Mouse (Mus musculus) left cerebral cortex, postnatal 36 days (tissue): ENCODE measurements around the gene Entpd5. TPM values are rescaled to one million over a fixed set of nuclear protein-coding genes. Genes with fewer than 3 reads are reported as not detected.

Source experiments
- DNase-seq, 2 experiments: peaks; one replicate each; pipeline ENCODE4 v3.0.0; 2021 to 2022; ENCODE audit warnings: low spot score in 2 of 2, mixed read lengths in 1 of 2
- intact Hi-C: fragments of 180-260 bp; cut with DNase I; formaldehyde crosslinking; loops from one replicate; pipeline ENCODE4 v1.15.1; 2025
- total RNA-seq, 2 experiments: library from RNA; stranded (reverse); gene quantifications; 2 replicates each; pipeline ENCODE4 v1.2.3; 2021

The Entpd5 gene
- total RNA-seq, result 10 to 100 TPM; 24.0 to 25.4 TPM

DNA sequence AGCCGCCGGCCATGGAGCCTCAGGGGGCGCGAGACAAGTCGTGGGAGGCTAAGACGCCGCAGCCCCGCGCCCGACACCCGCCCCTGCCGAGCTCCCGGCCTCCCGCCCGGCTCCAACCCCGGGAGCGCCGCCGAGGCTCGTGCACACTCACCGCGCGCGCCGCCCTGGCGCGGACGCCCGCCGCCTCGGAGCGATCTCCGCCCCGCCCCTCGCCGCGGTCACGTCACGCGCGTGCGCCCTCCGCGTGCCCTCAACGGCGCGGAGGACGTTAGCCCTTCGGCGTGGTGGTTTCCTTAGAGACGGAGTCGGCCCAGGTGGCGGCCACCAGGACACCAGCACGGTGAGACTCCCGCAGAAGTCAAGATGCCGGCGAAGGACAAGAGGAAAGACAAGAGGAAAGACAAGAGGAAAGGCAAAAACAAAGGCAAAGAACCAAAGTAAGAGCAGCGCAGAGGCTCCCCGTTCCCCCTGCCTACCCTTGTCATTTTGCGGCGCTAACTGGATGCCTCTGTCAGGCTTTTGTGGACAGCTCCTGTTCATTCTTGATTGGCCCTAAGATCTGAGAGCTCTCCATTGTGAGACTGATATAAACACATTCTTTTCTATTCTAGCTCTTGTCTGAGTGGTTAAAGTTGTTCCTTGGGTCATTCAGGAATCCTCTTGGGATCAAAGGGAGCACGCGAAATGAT lies at the start of gene Entpd5, which contains the start of gene Bbof1:
Gene Entpd5, minus strand, starts transcription at position 211 of the 689 bp plus-strand sequence.
Gene Bbof1, plus strand, starts transcription at position 253 of the 689 bp plus-strand sequence.
- intact Hi-C loops, result loop anchor here (2.0 kb wide), 1 partner anchor 42 kb away; the partner anchor contains the start of genes Aldh6a1 and Lin52
- DNase-seq, result peak; percentile 91 to 94

DNA sequence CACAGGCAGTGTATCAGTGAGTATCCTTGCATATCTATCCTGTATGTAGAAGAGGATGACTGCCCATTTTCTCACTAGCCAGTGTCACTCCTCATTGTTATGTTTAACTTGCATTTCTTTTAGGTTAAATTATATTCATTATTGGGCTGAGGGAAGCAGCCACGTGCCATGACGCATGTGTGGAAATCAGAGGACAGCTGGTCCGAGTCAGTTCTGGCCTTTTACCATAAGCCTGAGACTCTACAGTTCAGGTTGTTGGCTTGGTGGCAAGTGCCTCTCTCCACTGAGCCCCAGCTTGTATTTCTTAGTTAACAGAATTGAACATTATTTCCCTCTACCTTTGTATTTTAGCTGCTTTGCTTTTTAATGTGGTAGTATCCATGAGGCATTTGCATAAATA lies 48.1 kb upstream of the Entpd5 start:
- intact Hi-C loops, result no loop called here
- no peak for DNase-seq

DNA sequence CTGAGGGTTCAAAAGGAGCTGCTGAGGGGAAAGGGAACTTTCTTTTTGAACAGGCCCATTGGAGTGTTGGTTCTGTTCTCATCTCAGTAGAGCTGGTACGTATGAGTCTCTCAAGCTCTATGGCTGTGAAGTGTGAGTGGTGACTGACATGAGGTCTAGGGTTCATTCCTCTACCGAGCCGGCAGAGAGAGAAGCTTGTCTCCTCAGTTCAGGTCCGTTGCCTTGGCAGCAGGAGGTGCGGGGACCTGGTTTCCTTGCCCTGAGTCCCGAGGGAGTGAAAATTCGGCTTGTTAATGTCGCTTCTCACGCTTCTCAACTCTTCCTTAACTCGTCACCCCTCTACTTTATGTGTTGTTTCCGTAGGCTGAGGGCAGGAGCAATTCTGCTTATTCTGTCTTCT lies 43.0 kb upstream of the Entpd5 start:
- intact Hi-C loops, result loop anchor here (2.0 kb wide), 1 partner anchor 43 kb away; the partner anchor contains the start of genes Bbof1 and Entpd5
- no peak for DNase-seq

DNA sequence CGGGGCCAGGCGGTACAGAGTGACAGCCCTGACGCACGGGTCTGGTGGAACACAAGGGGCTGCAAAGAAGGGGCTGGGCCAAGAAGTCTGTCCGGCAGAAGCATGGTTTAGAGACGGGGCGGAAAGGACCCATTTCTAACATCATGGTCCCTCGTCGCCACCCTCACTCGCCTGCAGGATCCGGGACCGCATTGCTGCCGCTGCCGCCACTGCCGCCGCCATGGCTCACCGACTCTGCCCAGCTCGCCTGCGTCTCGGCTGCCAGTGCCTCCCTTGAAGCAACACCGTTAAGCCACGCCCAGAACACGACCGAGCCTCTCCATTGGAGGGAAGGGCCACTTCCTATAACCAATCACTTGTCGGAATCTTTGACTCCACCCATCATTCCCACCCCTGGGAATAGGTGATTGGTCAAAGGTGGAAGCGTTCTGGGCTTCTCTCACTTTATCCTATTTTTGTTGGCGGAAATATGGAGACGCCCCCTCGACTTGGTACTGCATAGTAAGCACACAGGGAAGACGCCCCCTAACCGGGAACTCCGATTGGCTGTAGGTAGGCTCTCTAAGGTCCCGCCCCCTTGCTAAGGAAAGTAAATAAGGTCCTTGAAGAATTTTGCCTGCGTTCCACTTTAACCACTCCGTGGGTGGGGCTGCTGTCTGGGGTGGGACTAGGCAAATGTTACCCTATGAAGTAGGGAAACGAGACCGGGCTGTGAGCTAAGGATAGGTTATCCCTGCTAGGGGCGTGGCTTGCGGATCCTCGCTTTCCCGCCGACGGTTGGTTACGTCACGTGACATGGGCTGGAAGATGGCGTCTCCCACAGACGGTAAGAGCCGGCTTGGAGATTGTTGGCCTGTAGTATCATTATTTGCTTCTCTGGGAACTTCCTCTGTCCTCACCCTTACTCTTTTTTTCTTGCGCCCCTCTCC lies 42.2 kb upstream of the Entpd5 start, which contains the start of the genes Aldh6a1 and Lin52:
Gene Aldh6a1, minus strand, starts transcription at position 287 of the 929 bp plus-strand sequence.
Gene Lin52, plus strand, starts transcription at position 705 of the 929 bp plus-strand sequence.
- DNase-seq, result peak; percentile 96
- intact Hi-C loops, result loop anchor here (2.0 kb wide), 1 partner anchor 42 kb away; the partner anchor contains the start of genes Bbof1 and Entpd5

DNA sequence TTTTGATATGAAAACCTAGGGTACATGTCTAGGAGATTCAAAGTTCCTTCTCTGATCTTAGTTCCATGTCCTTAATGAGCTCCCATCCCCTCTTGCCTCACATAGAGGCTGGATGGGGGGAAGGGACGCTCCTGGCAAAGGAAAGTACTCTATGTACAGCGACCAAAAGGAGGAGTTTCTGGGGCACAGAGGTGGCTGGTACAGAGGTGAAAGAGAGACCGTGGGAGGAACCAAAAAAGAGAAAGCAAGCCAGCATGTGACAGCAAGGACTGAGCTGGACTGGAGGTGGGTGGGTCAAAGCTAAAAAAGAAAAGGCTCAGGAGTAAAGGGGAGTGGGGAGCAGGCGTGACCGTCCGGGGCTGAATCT lies 41.5 kb upstream of the Entpd5 start:
- DNase-seq, result no peak
- intact Hi-C loops, result loop anchor here (2.0 kb wide), 1 partner anchor 42 kb away; the partner anchor contains the start of genes Bbof1 and Entpd5

DNA sequence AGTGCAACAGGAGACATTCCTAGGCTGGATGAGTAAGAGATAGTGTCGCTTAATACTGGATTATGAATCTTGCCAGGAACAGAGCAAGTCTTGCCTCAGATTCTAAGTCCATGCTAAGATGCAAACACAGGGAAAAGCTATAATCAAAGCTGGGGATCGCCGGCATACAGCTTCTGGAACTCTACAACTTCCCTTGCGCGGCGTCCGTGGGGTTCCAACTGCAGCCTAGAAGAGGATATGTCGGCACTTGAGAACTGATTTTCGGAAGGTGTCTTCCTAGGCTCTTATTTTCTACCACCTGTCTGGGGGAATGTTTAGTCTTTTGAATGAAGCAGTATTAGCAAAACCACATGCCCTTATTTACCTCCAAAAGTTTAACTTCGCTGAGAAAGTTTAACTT lies 41.1 kb upstream of the Entpd5 start:
- intact Hi-C loops, result loop anchor here (2.0 kb wide), 1 partner anchor 41 kb away; the partner anchor contains the start of genes Bbof1 and Entpd5

DNA sequence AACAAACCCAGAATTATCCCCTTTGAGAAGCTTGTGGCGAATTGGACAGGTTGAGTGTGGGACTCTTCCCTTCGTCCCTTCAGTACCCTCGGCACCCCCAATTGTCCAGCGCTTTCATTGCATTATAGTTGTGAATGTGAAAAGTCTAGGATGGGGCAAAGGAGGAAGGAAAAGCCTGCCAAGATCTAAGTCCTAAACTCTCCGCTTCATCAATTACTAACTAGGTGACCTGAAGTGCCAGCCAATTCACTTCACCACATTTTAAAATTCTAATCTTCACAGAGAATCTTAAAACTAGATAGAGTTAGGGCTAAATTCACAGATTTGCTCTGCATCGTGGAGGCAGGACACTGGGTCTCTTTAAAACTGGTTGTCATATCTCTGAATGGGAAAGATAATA lies 39.4 kb upstream of the Entpd5 start:
- DNase-seq, result no peak
- intact Hi-C loops, result no loop called here

More for the DNA sequence above, 41.1 kb upstream of the Entpd5 start:
- no peak for DNase-seq

DNA sequence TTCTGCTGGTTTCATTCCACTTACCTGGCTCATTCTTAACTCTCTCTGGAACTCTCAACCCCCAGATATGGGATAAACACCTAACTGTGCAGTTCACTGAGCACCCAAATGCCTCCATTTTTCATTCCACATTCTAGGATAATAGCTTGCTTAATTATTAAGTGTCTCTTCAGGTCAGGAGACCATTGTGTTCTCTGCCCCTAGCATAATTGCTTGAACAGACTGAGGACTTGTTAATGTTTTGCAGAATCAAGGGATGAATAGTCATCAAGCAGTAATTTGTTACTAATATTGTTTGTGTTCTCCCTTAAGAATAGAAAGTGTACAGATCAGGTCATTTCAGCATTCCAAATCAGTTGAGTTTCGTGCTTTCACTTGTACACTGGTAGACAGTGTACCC lies 38.6 kb upstream of the Entpd5 start:
- DNase-seq, result no peak

DNA sequence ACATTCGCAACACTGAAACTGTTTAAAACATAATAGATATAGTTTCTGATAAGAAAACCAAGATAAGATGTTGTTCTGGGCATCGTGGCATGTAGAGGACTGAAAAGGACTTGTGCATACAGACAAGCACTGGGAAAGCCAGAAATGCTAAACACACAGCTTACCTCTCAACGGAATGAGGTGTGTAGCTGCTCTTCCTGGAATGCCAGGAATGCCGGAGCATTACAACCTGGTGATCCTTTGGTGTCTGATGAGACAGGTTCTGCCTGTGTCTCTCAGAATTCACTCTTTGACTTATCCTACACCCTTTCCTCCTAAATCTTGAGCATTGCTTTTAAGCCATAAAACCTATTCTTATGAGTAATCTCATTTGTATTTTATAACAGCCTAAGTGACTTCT lies 33.7 kb upstream of the Entpd5 start:
- intact Hi-C loops, result no loop called here
- no peak for DNase-seq

More for the DNA sequence above, 38.6 kb upstream of the Entpd5 start:
- intact Hi-C loops, result no loop called here

DNA sequence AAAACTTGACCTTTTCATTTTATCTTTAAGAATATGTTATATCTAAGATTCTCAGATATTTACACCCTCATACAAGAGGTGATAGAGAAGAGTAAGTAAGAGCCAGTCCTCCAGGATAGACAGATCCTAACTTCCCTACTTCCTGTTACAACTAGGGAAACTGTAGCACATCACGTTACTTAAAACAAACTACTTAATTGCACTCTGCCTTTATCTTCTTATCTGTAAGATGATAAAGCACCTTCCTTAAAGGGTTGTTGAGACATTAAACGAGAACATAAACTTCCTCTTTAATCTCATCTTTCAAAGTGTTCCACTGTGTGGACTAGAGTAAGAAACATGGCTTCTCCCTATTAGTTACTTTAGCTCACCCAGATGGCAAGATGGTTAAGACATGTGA lies 29.9 kb upstream of the Entpd5 start:
- DNase-seq, result no peak
- intact Hi-C loops, result no loop called here

DNA sequence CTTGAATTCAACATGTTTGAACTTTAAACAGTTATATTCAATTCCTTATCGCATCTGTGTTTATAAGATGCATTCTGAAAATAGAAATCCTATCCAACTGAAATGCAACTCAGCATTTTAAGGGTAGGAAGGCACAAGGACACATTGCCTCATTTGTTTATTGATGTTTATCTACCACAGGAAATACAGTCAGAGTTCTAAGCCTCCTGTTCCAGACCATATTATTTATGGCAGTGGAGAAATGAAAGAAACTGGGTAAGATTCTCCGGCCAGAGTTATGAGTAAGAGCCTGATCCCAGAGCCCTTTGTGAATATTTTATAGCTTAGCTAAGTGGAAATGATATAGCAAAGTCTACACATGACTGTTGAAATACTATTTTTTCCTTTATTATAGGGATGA lies 21.0 kb upstream of the Entpd5 start:
- no peak for DNase-seq
- intact Hi-C loops, result no loop called here

DNA sequence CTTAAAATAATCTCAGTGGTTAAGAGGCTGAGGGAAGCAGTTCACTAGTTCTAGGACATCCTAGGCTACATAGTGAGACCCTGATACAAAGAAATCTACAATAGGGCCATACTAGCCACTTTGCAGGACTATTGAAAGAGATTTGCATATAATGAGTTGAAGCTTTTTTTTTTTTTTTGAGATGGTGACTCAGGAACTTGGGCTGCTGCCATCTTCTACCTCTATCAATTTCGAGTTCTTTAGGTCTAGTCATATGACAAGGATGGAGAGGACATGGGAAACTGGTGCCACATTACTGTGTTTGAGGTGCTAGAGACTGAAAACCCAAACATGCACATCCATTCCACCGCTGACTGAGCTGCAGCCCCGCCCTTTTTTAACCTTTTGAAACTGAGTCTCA lies 15.2 kb upstream of the Entpd5 start:
- intact Hi-C loops, result no loop called here
- no peak for DNase-seq

DNA sequence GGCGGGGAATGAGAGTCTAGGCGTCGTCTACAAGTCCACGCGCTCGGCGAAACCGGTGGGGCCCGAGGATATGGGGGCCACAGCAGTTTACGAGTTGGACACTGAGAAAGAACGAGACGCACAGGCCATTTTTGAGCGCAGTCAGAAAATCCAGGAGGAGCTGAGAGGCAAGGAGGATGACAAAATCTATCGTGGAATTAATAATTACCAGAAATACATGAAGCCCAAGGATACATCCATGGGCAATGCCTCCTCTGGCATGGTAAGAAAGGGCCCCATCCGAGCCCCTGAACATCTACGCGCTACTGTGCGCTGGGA lies 8.7 kb upstream of the Entpd5 start:
- intact Hi-C loops, result no loop called here
- no peak for DNase-seq

DNA sequence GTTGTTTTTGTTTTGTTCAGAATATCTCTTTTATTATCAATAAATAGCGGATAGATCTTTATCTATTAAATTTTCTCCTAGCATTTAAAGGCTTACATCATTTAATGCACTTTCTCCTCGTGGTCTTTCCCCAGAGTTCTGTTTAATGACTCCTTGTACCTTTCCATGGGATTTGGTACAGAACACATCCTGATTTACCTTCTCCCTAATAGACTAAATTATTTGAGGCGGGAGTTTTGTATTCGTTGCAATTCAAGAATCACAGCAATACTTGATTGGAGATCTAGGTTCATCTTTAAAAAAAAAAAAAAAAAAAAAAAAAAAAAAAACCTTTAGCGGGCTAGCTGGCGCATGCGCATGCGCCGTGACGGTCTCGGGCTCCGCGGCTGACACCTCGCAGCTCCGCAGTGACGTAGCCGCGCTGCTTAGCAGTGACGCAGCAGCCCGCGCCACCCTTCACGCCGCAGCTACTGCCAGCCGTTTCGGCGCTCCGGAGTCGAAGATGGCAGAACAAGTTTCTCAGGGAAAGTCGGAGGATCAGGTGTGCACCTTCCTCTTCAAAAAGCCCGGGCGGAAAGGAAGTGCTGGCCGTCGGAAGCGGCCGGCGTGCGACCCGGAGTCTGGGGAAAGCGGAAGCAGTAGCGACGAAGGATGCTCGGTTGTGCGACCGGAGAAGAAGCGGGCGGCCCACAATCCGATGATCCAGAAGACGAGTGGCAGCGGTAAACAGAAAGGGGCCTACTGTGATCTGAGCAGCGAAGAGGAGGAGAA lies 8.2 kb upstream of the Entpd5 start, which contains the start of gene Rnf113a2:
Gene Rnf113a2, plus strand, starts transcription at position 363 of the 771 bp plus-strand sequence.
- peak; percentile 85 for DNase-seq
- intact Hi-C loops, result no loop called here

DNA sequence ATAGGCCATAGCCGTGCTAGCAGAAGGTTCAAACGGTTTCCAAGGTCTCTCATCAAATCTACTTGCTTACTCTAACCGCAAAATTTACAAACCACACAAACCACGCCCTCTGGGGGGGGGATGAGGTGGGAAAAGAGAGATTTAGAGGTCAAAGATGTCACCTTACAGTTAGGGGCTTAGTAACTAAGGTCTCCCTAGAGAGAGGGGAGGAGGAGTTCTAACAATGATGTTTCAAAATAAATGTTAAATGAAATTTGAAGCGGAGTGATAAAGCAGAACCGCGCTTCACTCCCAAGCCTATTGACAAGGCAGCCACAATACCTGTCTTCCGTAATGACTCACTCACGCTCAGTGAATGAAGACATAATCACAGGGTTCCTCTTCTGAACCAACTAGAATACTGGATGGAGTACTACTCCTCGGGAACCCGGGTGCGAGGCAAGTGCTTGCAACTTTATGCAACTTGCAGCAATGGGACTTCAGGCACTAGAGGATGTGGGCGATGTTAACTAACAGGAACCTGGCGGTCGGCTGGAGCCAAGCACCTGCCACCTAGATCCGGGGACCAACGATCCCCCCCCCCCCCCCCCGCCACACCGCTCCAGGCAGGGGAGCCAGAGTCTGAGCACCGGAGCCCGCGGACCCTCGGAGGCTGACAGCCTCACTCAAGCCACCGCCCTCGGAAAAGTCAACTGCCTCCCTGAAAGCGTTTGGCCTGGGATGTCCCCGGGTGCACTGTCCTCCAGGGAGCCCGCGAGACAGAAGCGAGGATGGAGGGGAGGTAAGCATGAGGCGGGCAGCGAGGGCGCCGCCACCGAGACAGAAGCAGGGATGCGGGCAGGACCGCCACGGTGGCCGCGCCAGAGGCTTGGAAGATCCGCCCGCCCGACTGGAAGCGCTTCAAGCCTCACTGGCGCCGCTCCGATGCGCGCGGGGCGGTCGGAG lies 683 bp downstream of the Entpd5 start:
- DNase-seq, result peak; percentile 30 to 31
- intact Hi-C loops, result loop anchor here (2.0 kb wide), 1 partner anchor 43 kb away; the partner anchor contains the start of genes Aldh6a1 and Lin52

DNA sequence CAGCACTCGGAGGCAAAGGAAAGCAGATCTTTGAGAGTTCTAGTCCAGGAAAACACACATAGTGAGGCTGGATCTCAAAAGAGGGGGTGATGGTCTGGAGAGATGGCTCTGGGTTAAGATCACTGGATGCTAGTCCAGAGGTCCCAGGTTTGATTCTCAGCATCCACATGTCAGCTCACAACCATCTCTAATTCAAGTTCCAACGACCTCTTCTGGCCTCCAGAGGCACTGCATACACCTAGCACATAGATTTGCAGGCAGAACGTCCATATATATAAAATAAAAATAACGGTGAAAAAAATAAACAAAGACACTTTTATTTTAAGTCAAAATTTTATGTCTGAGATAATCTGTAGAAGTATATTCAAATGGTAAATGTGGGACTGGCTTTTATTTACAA lies 1.6 kb downstream of the Entpd5 start:
- intact Hi-C loops, result no loop called here
- no peak for DNase-seq

DNA sequence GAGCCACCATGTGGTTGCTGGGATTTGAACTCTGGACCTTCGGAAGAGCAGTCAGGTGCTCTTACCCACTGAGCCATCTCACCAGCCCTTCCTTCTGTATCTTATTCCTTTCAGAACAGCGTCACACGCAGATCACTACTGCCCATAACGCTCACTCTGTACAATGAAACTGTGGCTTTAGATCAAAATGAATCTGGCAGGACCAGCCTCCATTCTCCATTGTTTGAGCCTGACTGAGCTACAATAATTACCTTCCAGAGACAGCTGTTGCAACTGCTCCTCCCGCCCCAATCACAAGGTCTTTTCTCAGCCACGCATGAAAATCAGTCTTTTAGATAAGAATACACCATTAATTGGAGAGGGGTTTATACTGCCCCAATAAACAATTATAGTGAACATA lies 4.3 kb downstream of the Entpd5 start:
- DNase-seq, result no peak
- intact Hi-C loops, result no loop called here

DNA sequence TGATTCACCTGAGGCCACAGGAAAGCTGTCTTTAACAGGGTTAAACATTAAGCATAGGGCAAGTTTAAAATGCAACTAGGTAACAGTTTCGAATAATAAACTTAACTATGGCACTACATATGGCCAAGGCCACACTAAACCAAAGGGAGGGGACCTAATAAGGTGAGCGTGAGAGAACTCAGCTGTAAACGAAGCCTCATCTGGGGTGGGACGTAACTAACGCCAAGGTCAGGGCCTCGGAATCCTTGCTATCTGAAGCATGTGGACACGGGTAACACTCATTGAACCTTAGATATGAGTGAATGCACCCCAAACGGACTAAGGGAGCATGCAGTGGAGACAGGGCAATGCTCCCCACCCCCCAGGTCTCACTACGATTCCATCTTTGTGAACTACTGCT lies 5.9 kb downstream of the Entpd5 start:
- DNase-seq, result no peak

More for the DNA sequence above, 5.9 kb downstream of the Entpd5 start:
- intact Hi-C loops, result no loop called here
